ENCODE assay signal across 9 mouse cellular contexts in the genomic region with DNA sequence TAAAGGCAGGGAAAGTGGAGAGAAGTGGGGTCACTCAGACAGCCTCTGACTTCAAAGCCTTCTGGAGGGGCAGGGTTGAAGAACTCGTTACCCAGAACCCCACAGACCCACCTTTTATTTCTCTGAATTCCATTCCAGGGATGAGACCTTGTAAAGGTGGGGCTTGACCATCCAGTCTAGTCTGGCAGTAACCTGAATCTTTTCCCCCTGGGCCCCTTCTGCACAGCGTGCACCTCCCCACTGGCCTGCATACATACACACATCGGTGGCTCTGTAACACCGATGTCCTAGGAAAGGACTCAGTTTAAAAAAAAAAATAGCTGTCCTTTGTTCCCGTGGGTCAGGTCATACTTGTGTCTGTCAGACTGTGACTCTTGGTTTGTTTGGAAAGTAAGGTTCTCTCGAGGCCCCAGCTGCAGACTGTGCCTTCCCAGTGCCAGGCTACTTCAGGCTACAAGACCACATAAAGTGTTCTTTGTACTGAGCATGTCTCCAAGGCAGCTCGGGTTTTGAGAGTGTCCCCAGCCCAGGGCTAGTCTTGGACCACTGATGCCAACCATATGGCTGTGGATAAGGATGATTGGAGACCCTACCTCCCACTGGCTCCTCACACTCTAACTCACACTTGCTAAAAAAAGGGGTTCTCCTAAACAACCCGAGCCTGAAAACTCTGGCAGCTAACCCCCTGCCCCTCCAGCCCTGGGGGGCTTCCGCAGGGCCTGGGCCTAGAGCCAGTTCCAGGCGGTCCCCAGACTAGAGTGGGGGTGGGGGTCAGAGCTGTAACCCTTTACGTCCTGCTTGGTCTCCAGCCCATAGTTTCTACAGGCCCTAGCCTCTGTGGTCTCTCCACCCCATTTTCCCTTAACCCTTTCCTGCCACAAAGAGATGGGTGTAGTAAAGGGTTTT. TPM values are rescaled to one million over a fixed set of nuclear protein-coding genes. Genes with fewer than 3 reads are reported as not detected.
A peak's percentile ranks its signal among the peaks of the same experiment; 100 is the strongest.
DNase-seq lines count a peak whose midpoint lies in the region; ATAC-seq lines count a peak whose summit lies in the region.
"Had no signal": no experiment of that assay in that cellular context is flagged by ENCODE, and none has a peak within 500 bp of the region (broad histone marks: within the 10 kb centered on the region; RNA-seq: fewer than 3 reads in every experiment).

No protein-coding gene starts in this region.

- ATAC-seq in hindbrain, embryonic 13.5 days (ENCODE audit: low FRiP score), result peak; percentile 78
- ATAC-seq in midbrain, embryonic 11.5 days (ENCODE audit: low FRiP score), result peak; percentile 69

- peak overlapping the region; percentile 83 for H3K4me2 ChIP-seq in hindbrain, embryonic 13.5 days
- peak overlapping the region; percentile 92 for H3K4me2 ChIP-seq in midbrain, embryonic 11.5 days

- no peaks in the 10 kb centered on the region for H3K27me3 ChIP-seq in hindbrain, embryonic 13.5 days
- H3K27me3 ChIP-seq in midbrain, embryonic 11.5 days (ENCODE audit: control insufficient read depth, insufficient read depth, low read length), result no peaks in the 10 kb centered on the region

- H3K36me3 ChIP-seq in hindbrain, embryonic 13.5 days, result no peaks in the 10 kb centered on the region
- no peaks in the 10 kb centered on the region for H3K36me3 ChIP-seq in midbrain, embryonic 11.5 days (ENCODE audit: control insufficient read depth, insufficient read depth, low read length)

- 5% methylated on average over 11 of the region's 11 CpGs for WGBS in hindbrain, embryonic 13.5 days
- WGBS in midbrain, embryonic 11.5 days, result under 1% methylated on average over 11 of the region's 11 CpGs

- H3K27ac ChIP-seq in hindbrain, embryonic 13.5 days, result peak overlapping the region; percentile 90
- peak overlapping the region; percentile 66 for H3K27ac ChIP-seq in midbrain, embryonic 11.5 days (ENCODE audit: low read depth, low read length)

- peak overlapping the region; percentile 70 for H3K4me3 ChIP-seq in hindbrain, embryonic 13.5 days
- H3K4me3 ChIP-seq in midbrain, embryonic 11.5 days (ENCODE audit: low read depth, low read length), result peak overlapping the region; percentile 57; the same call in 1 of the 2 replicates
- H3K4me3 ChIP-seq: myocyte had no signal

- H3K9ac ChIP-seq in hindbrain, embryonic 13.5 days, result peak overlapping the region; percentile 84; the same call in 1 of the 2 replicates
- H3K9ac ChIP-seq in midbrain, embryonic 11.5 days (ENCODE audit: low read length), result peak overlapping the region; percentile 84

- H3K9me3 ChIP-seq in hindbrain, embryonic 13.5 days, result no peaks in the 10 kb centered on the region
- no peaks in the 10 kb centered on the region for H3K9me3 ChIP-seq in midbrain, embryonic 11.5 days (ENCODE audit: control insufficient read depth, low read length)

- DNase-seq in layer of hippocampus, postnatal 14 days (ENCODE audit: low spot score in 2 of 2), result peak; percentile 33 to 35
- DNase-seq in layer of hippocampus, adult 9-11 months, result no peak
- peak; percentile 64 for DNase-seq in embryo, embryonic 11.5 days (ENCODE audit: low read depth, low spot score)
- peak; percentile 96 for DNase-seq in midbrain, embryonic 11.5 days (ENCODE audit: low spot score, missing footprints)
- DNase-seq in adrenal gland, postnatal 25 days, result no peak
- DNase-seq in thymus, adult 18-20 months, result no peak
- no peak for DNase-seq in layer of hippocampus, adult 11-12 months (ENCODE audit: low spot score)

- peaks cover 53% of the 10 kb centered on the region for H3K4me1 ChIP-seq in hindbrain, embryonic 13.5 days (replicated peaks)
- peaks cover 32% of the 10 kb centered on the region for H3K4me1 ChIP-seq in midbrain, embryonic 11.5 days (ENCODE audit: control insufficient read depth, insufficient read depth, low read length)

RNA-seq across cellular contexts. Expression of a gene that starts 0.9 kb away (rescaled TPM):
- 10 to 100 TPM; 11.3 to 11.4 TPM for total RNA-seq in layer of hippocampus, postnatal 14 days (2021)
- polyA plus RNA-seq in hindbrain, embryonic 13.5 days (2015; fragmentation: Nextera tagmentation; extraction: Ambion mirVana), result 11.7 and 11.9 TPM in 2 replicates
- 10.7 and 12.0 TPM in 2 replicates for polyA plus RNA-seq in midbrain, embryonic 11.5 days (2014; fragmentation: Nextera tagmentation; extraction: Ambion mirVana)
- 10.7 and 13.5 TPM in 2 replicates for total RNA-seq in adrenal gland, postnatal 25 days (2021)

RNA-seq across cellular contexts. Expression of a gene that starts 30.0 kb away (rescaled TPM):
- 1 to 10 TPM; 3.5 to 4.0 TPM for total RNA-seq in layer of hippocampus, postnatal 14 days (2021)
- 10.8 and 12.0 TPM in 2 replicates for polyA plus RNA-seq in hindbrain, embryonic 13.5 days (2015; fragmentation: Nextera tagmentation; extraction: Ambion mirVana)
- polyA plus RNA-seq in midbrain, embryonic 11.5 days (2014; fragmentation: Nextera tagmentation; extraction: Ambion mirVana), result 9.9 and 11.5 TPM in 2 replicates
- 19.9 and 30.5 TPM in 2 replicates for total RNA-seq in adrenal gland, postnatal 25 days (2021)

RNA-seq across cellular contexts. Expression of a gene that starts 31.3 kb away (rescaled TPM):
- under 1 TPM; 0.38 to 0.69 TPM for total RNA-seq in layer of hippocampus, postnatal 14 days (2021)
- polyA plus RNA-seq in hindbrain, embryonic 13.5 days (2015; fragmentation: Nextera tagmentation; extraction: Ambion mirVana), result 0.14 and 0.27 TPM in 2 replicates
- polyA plus RNA-seq in midbrain, embryonic 11.5 days (2014; fragmentation: Nextera tagmentation; extraction: Ambion mirVana), result 0.03 and 0.23 TPM in 2 replicates
- total RNA-seq in adrenal gland, postnatal 25 days (2021), result 0.15 and 0.24 TPM in 2 replicates

RNA-seq across cellular contexts. Expression of a gene that starts 31.8 kb away (rescaled TPM):
- 10 to 100 TPM; 11.5 to 11.9 TPM for total RNA-seq in layer of hippocampus, postnatal 14 days (2021)
- 10.0 and 11.1 TPM in 2 replicates for polyA plus RNA-seq in hindbrain, embryonic 13.5 days (2015; fragmentation: Nextera tagmentation; extraction: Ambion mirVana)
- 8.5 and 8.7 TPM in 2 replicates for polyA plus RNA-seq in midbrain, embryonic 11.5 days (2014; fragmentation: Nextera tagmentation; extraction: Ambion mirVana)
- 21.6 and 25.5 TPM in 2 replicates for total RNA-seq in adrenal gland, postnatal 25 days (2021)

RNA-seq across cellular contexts. Expression of a gene that starts 47.2 kb away (rescaled TPM):
- 10 to 100 TPM; 73.9 to 76.0 TPM for total RNA-seq in layer of hippocampus, postnatal 14 days (2021)
- 115 and 124 TPM in 2 replicates for polyA plus RNA-seq in hindbrain, embryonic 13.5 days (2015; fragmentation: Nextera tagmentation; extraction: Ambion mirVana)
- polyA plus RNA-seq in midbrain, embryonic 11.5 days (2014; fragmentation: Nextera tagmentation; extraction: Ambion mirVana), result 25.0 and 27.8 TPM in 2 replicates
- 58.1 and 62.6 TPM in 2 replicates for total RNA-seq in adrenal gland, postnatal 25 days (2021)

Comparison
In these comparisons a context has a peak if more than half of its experiments do, and no peak if none do; other contexts are left out.
1. DNase-seq: peak in layer of hippocampus, postnatal 14 days (2 of 2), embryo, embryonic 11.5 days (single experiment) and midbrain, embryonic 11.5 days (single experiment); none in layer of hippocampus, adult 9-11 months (single experiment), adrenal gland, postnatal 25 days (single experiment), thymus, adult 18-20 months (0 of 2) and layer of hippocampus, adult 11-12 months (single experiment).